Mouse (Mus musculus): ENCODE measurements around the gene Utp11. TPM values are rescaled to one million over a fixed set of nuclear protein-coding genes. Genes with fewer than 3 reads are reported as not detected.
A peak's percentile ranks its signal among the peaks of the same experiment; 100 is the strongest.

Utp11 gene
- polyA plus RNA-seq, 2 experiments: 52.0 to 59.4 TPM

DNA sequence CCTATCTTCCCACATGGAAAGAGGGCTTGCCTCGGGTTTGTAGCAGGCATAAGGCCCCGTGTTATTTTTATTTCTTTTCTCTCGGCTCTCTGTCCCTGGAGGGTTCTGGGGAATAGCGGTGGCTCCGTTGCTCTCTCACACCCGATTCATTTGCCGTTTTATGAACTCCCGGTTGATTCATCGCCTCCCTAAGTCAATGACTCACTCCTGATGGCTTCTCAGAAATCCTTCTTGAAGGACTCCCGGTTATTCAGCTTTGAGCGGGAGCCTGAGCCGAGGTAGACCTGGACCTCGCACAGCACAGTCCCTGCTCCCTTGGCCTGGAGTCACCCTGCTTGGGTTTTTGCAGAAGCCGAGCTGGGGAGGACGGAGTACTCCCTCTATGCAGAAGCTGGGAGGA lies 28.8 kb downstream of the Utp11 start:
- H3K4me3 ChIP-seq (replicated peaks; ENCODE audit: low read length): no peak overlapping the region
- H3K9me3 ChIP-seq (ENCODE audit: control insufficient read depth, low read length): no peaks in the 10 kb centered on the region
- peaks cover 48% of the 10 kb centered on the region for H3K27me3 ChIP-seq (ENCODE audit: control insufficient read depth, insufficient read depth, low read length)
- no peak for TF ChIP-seq POLR2A (IDR thresholded peaks at IDR 0.05; ENCODE audit: borderline replicate concordance, extremely low read depth, insufficient read depth, insufficient read length)
- H3K36me3 ChIP-seq (ENCODE audit: control insufficient read depth, insufficient read depth, low read length): no peaks in the 10 kb centered on the region
- no peak overlapping the region for H3K4me2 ChIP-seq (replicated peaks; ENCODE audit: low read depth, low read length, severe bottlenecking)
- DNase-seq (ENCODE audit: low spot score) (no peak), ATAC-seq (ENCODE audit: low FRiP score, low read depth) (no peak)
- H3K4me1 ChIP-seq (ENCODE audit: control insufficient read depth, insufficient read depth, low read length): no peaks in the 10 kb centered on the region
- WGBS: 58% methylated on average over 15 of the region's 15 CpGs
- no peak overlapping the region for H3K9ac ChIP-seq (ENCODE audit: low read depth, low read length, severe bottlenecking)
- H3K27ac ChIP-seq (replicated peaks; ENCODE audit: low read depth, low read length): no peak overlapping the region

DNA sequence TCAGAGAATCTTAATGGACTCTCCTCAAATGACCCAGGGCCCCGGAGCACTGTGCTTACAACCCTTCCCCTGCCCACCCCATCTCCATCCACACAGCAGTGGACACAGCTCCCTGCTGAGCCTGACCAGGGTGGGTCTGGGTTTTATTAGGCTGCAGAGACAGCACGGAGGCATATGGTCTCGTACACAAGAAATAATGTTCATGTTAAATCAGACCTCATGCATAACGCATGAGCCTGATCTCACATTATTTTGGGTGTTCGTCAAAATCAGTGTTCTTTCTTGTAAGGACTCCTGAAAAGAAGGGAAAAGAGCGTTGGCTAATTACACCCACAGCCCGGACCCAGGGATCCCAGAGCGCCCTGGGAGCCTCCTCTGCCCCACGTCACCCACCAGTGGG lies 29.2 kb downstream of the Utp11 start:
- Histone ChIP-seq H3K4me1 (ENCODE audit: control insufficient read depth, insufficient read depth, low read length) (peaks cover 1% of the 10 kb centered on the region; the same call in 1 of the 2 replicates), H3K9ac (ENCODE audit: low read depth, low read length, severe bottlenecking) (no peak overlapping the region), H3K9me3 (ENCODE audit: control insufficient read depth, low read length) (no peaks in the 10 kb centered on the region), H3K27me3 (ENCODE audit: control insufficient read depth, insufficient read depth, low read length) (peaks cover 48% of the 10 kb centered on the region), H3K36me3 (ENCODE audit: control insufficient read depth, insufficient read depth, low read length) (no peaks in the 10 kb centered on the region), H3K4me3 (replicated peaks; ENCODE audit: low read length) (no peak overlapping the region), H3K4me2 (replicated peaks; ENCODE audit: low read depth, low read length, severe bottlenecking) (no peak overlapping the region), H3K27ac (replicated peaks; ENCODE audit: low read depth, low read length) (no peak overlapping the region)
- WGBS: 55% methylated on average over 9 of the region's 9 CpGs
- no peak for ATAC-seq (ENCODE audit: low FRiP score, low read depth)
- DNase-seq (ENCODE audit: low spot score): no peak
- no peak for TF ChIP-seq POLR2A (IDR thresholded peaks at IDR 0.05; ENCODE audit: borderline replicate concordance, extremely low read depth, insufficient read depth, insufficient read length)

DNA sequence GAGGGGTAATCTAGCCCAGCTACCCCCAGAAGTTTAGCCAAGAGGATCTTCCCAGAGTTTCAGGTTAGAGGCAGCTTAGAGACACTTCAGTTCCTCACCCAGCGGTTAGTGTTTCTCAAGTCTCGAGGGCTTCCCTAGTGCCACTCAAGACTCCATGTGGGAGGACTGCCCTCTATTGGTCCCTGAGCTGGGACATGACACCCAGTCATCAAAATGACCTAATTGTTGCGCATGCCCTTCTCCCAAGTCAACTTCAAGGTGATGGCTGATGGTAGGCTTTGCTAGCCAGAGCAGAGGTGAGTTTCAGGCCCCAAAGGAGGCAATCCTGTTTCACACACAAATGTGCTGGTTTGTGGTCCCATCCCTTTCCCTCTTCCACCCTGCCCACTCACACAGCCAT lies 30.4 kb downstream of the Utp11 start:
- Histone ChIP-seq H3K4me3 (replicated peaks; ENCODE audit: low read length) (no peak overlapping the region), H3K4me1 (ENCODE audit: control insufficient read depth, insufficient read depth, low read length) (peaks cover 3% of the 10 kb centered on the region; the same call in 1 of the 2 replicates), H3K9ac (ENCODE audit: low read depth, low read length, severe bottlenecking) (no peak overlapping the region), H3K27me3 (ENCODE audit: control insufficient read depth, insufficient read depth, low read length) (peaks cover 57% of the 10 kb centered on the region), H3K9me3 (ENCODE audit: control insufficient read depth, low read length) (no peaks in the 10 kb centered on the region), H3K36me3 (ENCODE audit: control insufficient read depth, insufficient read depth, low read length) (no peaks in the 10 kb centered on the region), H3K4me2 (replicated peaks; ENCODE audit: low read depth, low read length, severe bottlenecking) (no peak overlapping the region), H3K27ac (replicated peaks; ENCODE audit: low read depth, low read length) (no peak overlapping the region)
- TF ChIP-seq POLR2A (IDR thresholded peaks at IDR 0.05; ENCODE audit: borderline replicate concordance, extremely low read depth, insufficient read depth, insufficient read length): no peak
- WGBS: 58% methylated on average over 3 of the region's 3 CpGs
- ATAC-seq (ENCODE audit: low FRiP score, low read depth): no peak
- DNase-seq (ENCODE audit: low spot score): no peak

DNA sequence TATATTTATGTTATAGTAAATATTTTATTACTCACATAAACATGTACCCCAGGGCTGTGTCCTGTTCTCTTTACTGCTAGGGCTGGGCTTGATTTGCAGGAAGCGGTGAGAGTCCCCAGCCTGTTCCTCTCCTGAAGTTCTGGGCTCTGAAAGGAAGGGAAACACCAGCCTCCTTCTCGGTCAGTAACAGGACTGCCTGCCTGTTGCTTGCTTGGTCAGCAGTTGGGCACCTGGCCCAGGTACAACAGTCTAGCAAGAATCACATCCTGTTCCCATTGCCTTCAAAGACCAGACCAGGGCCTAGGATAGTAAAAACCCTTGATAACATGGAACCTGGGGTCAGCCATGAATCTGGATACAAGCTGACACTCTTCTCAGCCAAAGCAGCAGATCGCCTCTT lies 32.8 kb downstream of the Utp11 start:
- Histone ChIP-seq H3K9me3 (ENCODE audit: control insufficient read depth, low read length) (no peaks in the 10 kb centered on the region), H3K4me3 (replicated peaks; ENCODE audit: low read length) (no peak overlapping the region), H3K4me2 (replicated peaks; ENCODE audit: low read depth, low read length, severe bottlenecking) (no peak overlapping the region), H3K27ac (replicated peaks; ENCODE audit: low read depth, low read length) (no peak overlapping the region), H3K27me3 (ENCODE audit: control insufficient read depth, insufficient read depth, low read length) (peaks cover 70% of the 10 kb centered on the region), H3K4me1 (ENCODE audit: control insufficient read depth, insufficient read depth, low read length) (peaks cover 3% of the 10 kb centered on the region; the same call in 1 of the 2 replicates), H3K36me3 (ENCODE audit: control insufficient read depth, insufficient read depth, low read length) (no peaks in the 10 kb centered on the region), H3K9ac (ENCODE audit: low read depth, low read length, severe bottlenecking) (no peak overlapping the region)
- WGBS: 35% methylated on average over 3 of the region's 3 CpGs
- ATAC-seq (ENCODE audit: low FRiP score, low read depth): no peak
- no peak for DNase-seq (ENCODE audit: low spot score)
- no peak for TF ChIP-seq POLR2A (IDR thresholded peaks at IDR 0.05; ENCODE audit: borderline replicate concordance, extremely low read depth, insufficient read depth, insufficient read length)

GRCm38 (mm10) chr4:124659251-124660217 lies 33.9 kb downstream of the Utp11 start:
- Histone ChIP-seq H3K9ac (ENCODE audit: low read depth, low read length, severe bottlenecking) (no peak overlapping the region), H3K27ac (replicated peaks; ENCODE audit: low read depth, low read length) (no peak overlapping the region), H3K9me3 (ENCODE audit: control insufficient read depth, low read length) (no peaks in the 10 kb centered on the region), H3K4me1 (ENCODE audit: control insufficient read depth, insufficient read depth, low read length) (peaks cover 3% of the 10 kb centered on the region; the same call in 1 of the 2 replicates), H3K4me2 (replicated peaks; ENCODE audit: low read depth, low read length, severe bottlenecking) (peak overlapping the region; percentile 98), H3K36me3 (ENCODE audit: control insufficient read depth, insufficient read depth, low read length) (no peaks in the 10 kb centered on the region), H3K4me3 (replicated peaks; ENCODE audit: low read length) (peak overlapping the region; percentile 58), H3K27me3 (ENCODE audit: control insufficient read depth, insufficient read depth, low read length) (peaks cover 76% of the 10 kb centered on the region)
- no peak for TF ChIP-seq POLR2A (IDR thresholded peaks at IDR 0.05; ENCODE audit: borderline replicate concordance, extremely low read depth, insufficient read depth, insufficient read length)
- ATAC-seq (ENCODE audit: low FRiP score, low read depth) (no peak), DNase-seq (ENCODE audit: low spot score) (no peak)
- WGBS: 1% methylated on average over 68 of the region's 68 CpGs
